Mouse (Mus musculus) cerebellum, adult 8-10 months (tissue): ENCODE data around the gene Luc7l.

ENCODE experiments used
- DNase-seq: peaks from one replicate; pipeline ENCODE4 v3.0.0; 2022

The Luc7l gene

DNA sequence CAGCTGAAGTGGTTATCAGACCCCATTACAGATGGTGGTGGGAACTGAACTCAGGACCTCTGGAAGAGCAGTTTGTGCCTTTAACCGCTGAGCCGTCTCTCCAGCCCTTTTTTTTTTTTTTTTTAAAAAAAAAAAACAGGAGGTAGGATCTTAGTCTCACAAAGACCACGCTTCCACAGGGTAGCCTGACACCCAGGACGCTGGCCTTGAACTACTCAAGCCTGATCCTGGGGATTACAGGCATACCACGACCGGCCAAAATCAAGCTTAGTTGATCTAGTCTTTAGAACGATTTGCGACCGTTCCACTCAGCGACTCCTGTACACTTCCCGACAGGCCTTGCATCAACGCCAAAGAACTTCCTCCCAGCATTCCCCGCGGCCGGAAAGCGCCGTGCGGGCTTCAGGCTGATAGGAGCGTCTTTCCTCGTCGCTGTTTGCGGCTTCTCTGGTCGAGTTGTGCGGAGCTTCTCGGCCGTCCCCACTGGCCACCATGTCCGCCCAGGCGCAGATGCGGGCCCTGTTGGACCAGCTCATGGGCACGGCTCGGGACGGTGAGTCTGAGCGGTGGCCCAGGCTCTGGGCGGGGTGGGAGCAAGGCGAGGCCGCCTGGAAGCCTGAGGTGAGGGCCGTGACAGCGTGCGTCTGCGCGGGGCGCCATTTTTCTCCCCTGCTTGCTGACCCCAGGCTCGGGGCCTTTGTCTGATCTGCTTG, at the start of gene Luc7l:
Luc7l (plus strand) TSS at position 358 of the 713 bp plus-strand sequence.
- peak; percentile 93 for DNase-seq

- no peak for DNase-seq
Measured at GRCm38 (mm10) chr17:26203321-26203811, 49.3 kb upstream of the Luc7l start.

- DNase-seq = no peak
Measured at GRCm38 (mm10) chr17:26204766-26205165, 47.9 kb upstream of the Luc7l start.

- DNase-seq = no peak
Measured at GRCm38 (mm10) chr17:26206392-26206791, 46.3 kb upstream of the Luc7l start.

- no peak for DNase-seq
Measured at GRCm38 (mm10) chr17:26207686-26208085, 45.0 kb upstream of the Luc7l start, which contains the start of gene Arhgdig. Arhgdig (minus strand) TSS chr17:26207786.

GRCm38 (mm10) chr17:26212241-26212640, 40.5 kb upstream of the Luc7l start:
- DNase-seq = no peak

DNA sequence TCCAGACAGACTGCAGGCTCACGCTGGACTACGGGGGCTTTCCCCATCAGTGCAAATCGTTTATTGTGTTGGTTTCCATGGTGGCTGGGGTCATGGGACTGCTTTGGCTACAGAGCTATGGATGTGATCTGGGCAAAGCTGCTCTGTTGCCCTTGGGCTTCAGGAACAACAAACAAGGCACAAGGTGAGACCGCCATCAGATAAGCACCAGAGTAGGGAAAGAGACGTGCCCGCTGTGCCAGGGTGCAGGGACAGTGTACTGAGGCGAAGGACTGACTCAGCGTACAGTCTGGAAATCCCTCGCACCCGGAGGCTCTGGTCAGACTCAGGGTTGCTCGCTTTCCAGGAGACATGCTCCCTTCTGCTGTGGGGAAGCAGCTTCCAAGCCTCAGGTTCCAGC, 40.0 kb upstream of the Luc7l start:
- DNase-seq = no peak

GRCm38 (mm10) chr17:26221508-26221907, 31.2 kb upstream of the Luc7l start:
- no peak for DNase-seq

DNA sequence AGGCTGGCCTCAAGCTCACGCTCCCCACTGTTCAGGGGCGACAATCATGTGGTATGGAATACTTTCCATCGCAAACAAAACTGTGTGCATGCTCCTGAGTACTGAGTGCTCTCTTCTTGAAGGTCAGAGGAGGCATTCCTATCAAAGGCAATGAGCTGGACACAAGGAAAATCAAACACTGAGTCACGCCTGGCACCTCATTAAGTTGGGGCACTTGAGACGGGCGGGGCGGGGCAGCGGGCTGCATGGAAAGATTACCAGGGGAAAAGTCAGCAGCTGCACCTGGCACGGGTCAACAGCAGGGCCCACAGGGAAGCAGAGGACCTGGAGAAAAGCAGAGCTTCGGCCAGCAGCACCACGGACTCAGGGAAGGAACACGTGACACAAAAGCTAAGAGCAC, 27.5 kb upstream of the Luc7l start:
- no peak for DNase-seq

- no peak for DNase-seq
Measured at GRCm38 (mm10) chr17:26229776-26230175, 22.9 kb upstream of the Luc7l start.

DNA sequence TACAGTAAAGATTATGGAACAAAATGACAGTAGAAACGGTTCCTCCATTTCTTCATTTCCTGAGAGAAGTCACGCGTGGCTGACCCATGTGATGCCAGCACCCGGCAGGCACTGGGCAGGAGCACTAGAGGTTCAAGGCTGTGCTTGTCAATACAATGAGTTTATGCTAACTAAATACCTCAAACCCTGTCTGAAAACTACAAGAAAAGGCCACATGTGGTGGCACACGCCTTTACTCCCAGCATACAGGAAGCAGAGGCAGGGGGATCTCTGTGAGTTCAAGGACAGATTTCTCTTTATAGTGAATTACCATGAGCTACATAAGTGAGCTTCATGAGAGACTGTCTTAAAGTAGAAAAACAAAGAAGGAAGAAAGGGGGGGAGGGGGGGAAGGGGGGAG, 21.5 kb upstream of the Luc7l start:
- DNase-seq = no peak

- no peak for DNase-seq
Measured at GRCm38 (mm10) chr17:26232863-26233262, 19.8 kb upstream of the Luc7l start.

DNA sequence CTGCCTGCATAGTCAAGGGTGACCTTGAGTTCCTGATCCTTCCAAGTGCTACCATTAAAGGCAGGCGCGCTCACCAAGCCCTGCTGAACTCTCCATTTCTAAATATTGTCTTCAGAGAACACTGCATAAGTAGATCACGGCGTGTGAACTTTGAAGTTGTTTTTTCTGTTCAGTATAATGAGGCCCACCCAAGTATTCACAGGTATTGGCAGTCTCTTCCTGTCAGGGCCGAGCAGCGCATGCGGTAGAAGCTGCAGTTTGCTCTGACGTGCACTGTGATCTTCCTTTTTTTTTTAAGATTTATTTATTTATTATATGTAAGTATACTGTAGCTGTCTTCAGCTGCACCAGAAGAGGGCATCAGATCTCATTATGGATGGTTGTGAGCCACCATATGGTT, 18.3 kb upstream of the Luc7l start:
- no peak for DNase-seq

DNA sequence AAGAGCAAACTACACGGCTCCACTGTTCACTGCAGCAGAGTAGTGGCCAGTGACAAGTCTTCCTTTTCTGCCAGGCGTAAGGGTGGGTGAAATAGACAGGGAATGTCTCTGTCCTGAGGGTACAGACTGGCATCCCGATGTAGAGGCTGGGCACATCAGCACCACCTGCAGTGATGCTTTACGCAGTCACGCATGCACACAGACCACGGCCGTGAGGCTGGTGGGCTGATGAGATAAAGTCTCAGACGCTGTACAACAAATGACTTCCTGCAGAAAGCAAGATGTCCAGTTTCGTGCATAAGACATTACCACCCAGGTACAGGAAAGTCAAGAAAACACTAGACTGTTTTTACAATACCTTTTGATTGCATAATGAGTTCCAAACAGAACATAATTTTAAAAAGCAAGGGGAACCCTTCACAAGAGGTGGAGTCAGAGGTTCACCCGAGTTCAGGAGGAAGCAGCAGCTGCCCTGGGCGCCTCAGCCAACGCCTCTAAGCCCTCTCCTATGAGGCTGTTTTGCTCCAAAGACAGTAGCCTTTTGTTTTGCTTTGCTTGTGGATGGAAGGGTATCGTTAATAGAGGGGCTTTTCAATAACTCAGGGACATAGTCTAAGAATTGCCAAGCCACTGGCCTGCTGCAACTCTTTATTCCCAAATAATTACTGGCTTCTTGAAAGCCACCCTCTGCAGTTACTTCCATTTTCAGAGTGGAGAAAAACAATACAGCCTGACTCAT, 17.4 kb upstream of the Luc7l start:
- no peak for DNase-seq

DNA sequence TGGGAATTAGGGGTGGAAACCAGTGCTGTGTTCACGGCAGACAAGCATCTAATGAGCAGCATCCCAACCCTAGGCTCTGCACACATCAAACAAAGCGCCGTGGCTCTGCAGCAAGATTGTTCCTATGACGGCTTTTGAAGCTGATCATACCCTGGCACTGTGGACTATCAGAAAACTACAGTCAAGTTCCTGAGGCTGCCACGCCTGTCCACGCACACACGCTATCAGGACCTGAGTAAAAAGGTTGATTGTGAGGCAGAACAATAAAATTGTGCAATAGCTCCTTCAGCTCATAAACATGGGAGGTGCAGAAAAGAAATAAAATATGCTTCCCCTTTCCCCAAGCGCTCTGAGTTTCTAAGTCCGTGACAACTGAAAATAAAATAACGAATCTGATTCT, 15.0 kb upstream of the Luc7l start:
- DNase-seq = no peak

DNA sequence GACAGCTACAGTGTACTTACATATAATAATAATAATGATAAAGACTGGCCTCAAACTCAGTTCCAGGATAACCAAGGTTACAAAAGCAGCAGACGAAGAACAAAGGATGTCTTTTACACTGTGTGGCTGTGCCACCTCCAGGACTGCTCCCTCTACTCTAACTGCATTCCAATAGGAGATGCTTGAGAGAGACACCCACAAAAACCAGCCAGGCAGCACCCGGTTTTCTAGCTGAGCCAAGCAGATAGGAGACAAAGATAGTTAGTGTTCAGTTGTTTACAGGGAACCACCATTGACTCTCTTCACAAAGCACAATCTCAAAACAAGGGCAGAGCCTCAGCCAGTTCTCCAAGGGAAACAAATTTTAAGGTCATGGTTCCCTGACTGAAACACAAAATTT, 13.1 kb upstream of the Luc7l start:
- DNase-seq = no peak

DNA sequence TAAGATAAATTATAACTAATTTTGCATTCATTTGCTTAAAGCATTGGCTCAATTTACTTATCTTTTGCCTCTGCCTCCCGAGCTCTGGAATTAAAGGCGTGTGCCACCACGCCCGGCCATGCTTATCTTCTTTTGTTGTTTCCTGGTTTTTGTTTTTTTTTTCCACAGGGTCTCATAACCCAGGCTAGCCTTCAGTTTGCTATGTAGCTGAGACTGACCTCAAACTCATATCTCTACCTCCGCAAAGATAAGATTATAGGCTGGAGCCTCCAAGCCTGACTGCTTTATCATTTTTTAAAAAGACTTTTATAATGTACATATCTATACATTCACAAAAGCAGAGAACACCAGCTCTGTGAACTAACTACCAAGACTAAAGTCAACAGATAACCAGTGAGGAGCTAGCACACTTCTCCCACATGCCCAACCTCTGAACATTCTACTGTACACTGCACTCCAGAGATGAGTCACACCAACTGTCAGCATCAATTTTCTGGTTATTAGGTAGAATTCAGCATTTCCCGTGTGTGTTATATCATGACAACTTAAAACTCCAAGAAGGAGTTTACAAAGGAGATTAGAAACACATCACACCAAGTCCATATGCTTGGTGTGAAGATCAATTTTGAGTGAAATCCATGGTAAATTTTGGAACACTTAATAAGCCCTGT, 12.4 kb upstream of the Luc7l start:
- no peak for DNase-seq

- no peak for DNase-seq
Measured at GRCm38 (mm10) chr17:26240990-26241389, 11.7 kb upstream of the Luc7l start.

GRCm38 (mm10) chr17:26243471-26244100, 9.1 kb upstream of the Luc7l start:
- DNase-seq = no peak

DNA sequence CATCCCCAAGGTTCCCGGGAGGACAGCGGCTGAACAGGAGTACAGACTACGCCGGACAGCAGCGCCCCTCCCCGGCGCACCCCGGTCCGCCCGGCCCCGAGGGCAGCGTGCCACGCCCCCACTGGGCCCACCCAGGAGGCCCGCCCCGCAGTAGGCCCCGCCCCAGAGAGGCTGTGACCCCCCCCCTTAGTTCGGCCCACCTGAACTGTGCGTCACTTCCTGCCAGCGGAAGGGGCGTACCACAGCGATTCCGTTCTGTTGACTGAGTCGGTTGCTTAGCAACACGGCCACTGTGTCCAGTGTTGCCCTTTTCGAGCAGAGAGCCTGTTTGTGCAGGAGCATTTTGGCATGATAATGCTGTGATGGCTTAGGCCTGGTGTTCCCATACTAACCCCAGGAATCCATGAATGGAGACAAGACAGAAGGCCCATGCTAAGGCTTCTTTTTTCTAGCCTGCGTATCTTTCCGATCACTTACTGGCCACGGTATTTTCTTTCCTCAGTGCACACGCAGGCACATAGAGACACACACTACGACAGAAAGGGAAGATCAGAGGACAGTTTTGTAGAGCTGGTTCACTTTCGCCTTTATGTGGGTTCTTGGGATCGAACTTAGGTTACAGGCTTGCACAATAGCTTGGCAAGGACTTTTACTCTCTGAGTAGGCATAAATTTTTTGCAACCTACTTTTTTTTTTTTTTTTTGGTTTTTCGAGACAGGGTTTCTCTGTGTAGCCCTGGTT, 8.4 kb upstream of the Luc7l start, which contains the start of gene Fam234a:
Fam234a (minus strand) TSS at position 142 of the 741 bp plus-strand sequence.
- peak; percentile 89 for DNase-seq

- DNase-seq = no peak
Measured at GRCm38 (mm10) chr17:26251886-26252538, 684 bp upstream of the Luc7l start.

DNA sequence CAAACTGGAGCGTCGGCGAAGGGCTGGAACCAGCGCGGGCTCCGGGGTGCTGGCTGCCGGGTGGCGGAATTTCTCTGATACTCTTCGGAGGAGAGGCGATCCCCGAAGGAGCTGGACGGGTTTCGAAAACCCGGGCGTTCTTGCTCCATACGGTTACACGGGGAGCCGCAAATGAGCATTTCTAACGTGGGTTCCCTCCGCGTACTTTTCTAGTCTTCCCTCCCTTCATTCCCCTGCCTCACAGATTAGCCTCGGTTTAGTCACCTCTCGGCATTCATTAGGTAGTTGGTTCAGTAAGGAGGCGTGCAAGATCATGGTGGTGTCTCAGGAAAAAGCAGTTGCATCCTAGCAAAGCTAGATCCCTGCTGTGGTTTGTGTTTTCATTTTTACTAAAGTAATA, 703 bp downstream of the Luc7l start:
- no peak for DNase-seq
